ENCODE assay signal across 8 mouse cellular contexts in the genomic region with DNA sequence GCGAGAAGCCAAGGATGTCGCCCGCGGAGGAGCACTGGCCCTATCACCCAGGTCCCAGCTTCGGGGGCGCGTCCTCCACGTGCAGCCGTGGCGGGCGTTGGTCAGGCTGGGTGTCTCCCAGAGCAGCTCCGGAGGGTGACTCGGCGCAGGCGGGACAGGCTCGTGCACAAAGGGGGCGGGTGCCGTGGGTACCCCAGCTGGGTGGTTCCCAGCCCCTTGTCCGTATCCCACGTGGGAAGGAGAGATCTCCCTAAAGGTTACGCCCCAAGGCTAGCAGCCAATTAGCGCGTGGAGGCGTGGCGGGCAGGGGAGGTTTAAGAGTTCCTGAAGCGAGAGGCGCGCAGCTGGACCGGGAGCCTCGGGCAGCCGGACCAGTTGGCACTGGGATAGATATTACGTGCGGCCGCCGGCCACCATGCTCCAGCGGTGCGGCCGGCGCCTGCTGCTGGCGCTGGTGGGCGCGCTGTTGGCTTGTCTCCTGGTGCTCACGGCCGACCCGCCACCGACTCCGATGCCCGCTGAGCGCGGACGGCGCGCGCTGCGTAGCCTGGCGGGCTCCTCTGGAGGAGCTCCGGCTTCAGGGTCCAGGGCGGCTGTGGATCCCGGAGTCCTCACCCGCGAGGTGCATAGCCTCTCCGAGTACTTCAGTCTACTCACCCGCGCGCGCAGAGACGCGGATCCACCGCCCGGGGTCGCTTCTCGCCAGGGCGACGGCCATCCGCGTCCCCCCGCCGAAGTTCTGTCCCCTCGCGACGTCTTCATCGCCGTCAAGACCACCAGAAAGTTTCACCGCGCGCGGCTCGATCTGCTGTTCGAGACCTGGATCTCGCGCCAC. TPM values are rescaled to one million over a fixed set of nuclear protein-coding genes. Genes with fewer than 3 reads are reported as not detected.
DNase-seq lines count a peak whose midpoint lies in the region; ATAC-seq and TF ChIP-seq lines count a peak whose summit lies in the region.

Gene Lfng (plus strand): TSS at position 320 of the 835 bp plus-strand sequence.

- H3K4me1 ChIP-seq in ES-Bruce4 (ENCODE audit: control insufficient read depth, insufficient read depth, low read length): no peaks in the 10 kb centered on the region
- H3K4me1 ChIP-seq in forebrain, embryonic 13.5 days: peaks cover 73% of the 10 kb centered on the region
- H3K4me1 ChIP-seq in lung, adult 2 months (ENCODE audit: control insufficient read depth, insufficient read depth, low read length): peaks cover 10% of the 10 kb centered on the region
- H3K4me1 ChIP-seq in neural tube, embryonic 15.5 days: peaks cover 60% of the 10 kb centered on the region

- no peaks in the 10 kb centered on the region for H3K9me3 ChIP-seq in ES-Bruce4 (replicated peaks; ENCODE audit: control insufficient read depth, insufficient read depth, low read length, poor library complexity, severe bottlenecking)
- no peaks in the 10 kb centered on the region for H3K9me3 ChIP-seq in forebrain, embryonic 13.5 days (replicated peaks)
- no peaks in the 10 kb centered on the region for H3K9me3 ChIP-seq in neural tube, embryonic 15.5 days (replicated peaks)

- H3K9ac ChIP-seq in ES-Bruce4 (ENCODE audit: low read depth, poor library complexity, severe bottlenecking): peak within 1 kb of the TSS; percentile 46
- peak within 1 kb of the TSS; percentile 92 for H3K9ac ChIP-seq in forebrain, embryonic 13.5 days
- peak within 1 kb of the TSS; percentile 52 for H3K9ac ChIP-seq in neural tube, embryonic 15.5 days (replicated peaks)

- no peak for TF ChIP-seq EP300 in ES-Bruce4 (IDR thresholded peaks at IDR 0.05; ENCODE audit: insufficient read depth, low read depth, low read length)

- no peak within 1 kb of the TSS for H3K27ac ChIP-seq in ES-Bruce4 (ENCODE audit: insufficient read depth, low read length)
- peak within 1 kb of the TSS; percentile 98 for H3K27ac ChIP-seq in forebrain, embryonic 13.5 days
- H3K27ac ChIP-seq in neural tube, embryonic 15.5 days (replicated peaks): peak within 1 kb of the TSS; percentile 79

- peak; percentile 56 for TF ChIP-seq POLR2A in ES-Bruce4 (IDR thresholded peaks at IDR 0.05; ENCODE audit: insufficient read depth, low read length)
- TF ChIP-seq POLR2A in lung, adult 2 months (IDR thresholded peaks at IDR 0.05; ENCODE audit: borderline replicate concordance, extremely low read depth, low read depth, low read length): peak; percentile 98

- WGBS in forebrain, embryonic 13.5 days: under 1% methylated on average over 79 of the region's 91 CpGs
- under 1% methylated on average over 87 of the region's 91 CpGs for WGBS in large intestine, adult 2 months
- under 1% methylated on average over 91 of the region's 91 CpGs for WGBS in lung, adult 2 months
- under 1% methylated on average over 86 of the region's 91 CpGs for WGBS in neural tube, embryonic 15.5 days

- H3K36me3 ChIP-seq in ES-Bruce4 (ENCODE audit: control insufficient read depth, insufficient read depth, low read length, poor library complexity, severe bottlenecking): no peaks in the 10 kb centered on the region
- H3K36me3 ChIP-seq in forebrain, embryonic 13.5 days (ENCODE audit: poor library complexity, severe bottlenecking): peaks cover 2% of the 10 kb centered on the region
- H3K36me3 ChIP-seq in neural tube, embryonic 15.5 days: no peaks in the 10 kb centered on the region

- DNase-seq in c-Kit-positive CD71-negative TER-119-negative erythroid progenitor cells, embryonic 14.5 days (ENCODE audit: low read depth): peak; percentile 85
- peak; percentile 94 to 95 for DNase-seq in heart, postnatal 10 days
- peak; percentile 89 for DNase-seq in large intestine, adult 2 months (ENCODE audit: low read depth, low spot score)
- DNase-seq in lung, adult 2 months: peak; percentile 91
- DNase-seq in thymus, adult 18-20 months: peak; percentile 63 to 75

- H3K4me3 ChIP-seq in ES-Bruce4 (ENCODE audit: low read depth, low read length): peak within 1 kb of the TSS; percentile 74
- H3K4me3 ChIP-seq in forebrain, embryonic 13.5 days: peak within 1 kb of the TSS; percentile 69
- H3K4me3 ChIP-seq in lung, adult 2 months (replicated peaks; ENCODE audit: extremely low read depth, low read depth, low read length): peak within 1 kb of the TSS; percentile 93
- peak within 1 kb of the TSS; percentile 50 for H3K4me3 ChIP-seq in neural tube, embryonic 15.5 days (replicated peaks)

- TF ChIP-seq CTCF in ES-Bruce4 (IDR thresholded peaks at IDR 0.05; ENCODE audit: low read depth, low read length): no peak
- no peak for TF ChIP-seq CTCF in lung, adult 2 months (IDR thresholded peaks at IDR 0.05; ENCODE audit: insufficient read depth, low read length)

- peak; percentile 63 for ATAC-seq in forebrain, embryonic 13.5 days
- peak; percentile 43 for ATAC-seq in neural tube, embryonic 15.5 days (ENCODE audit: low FRiP score)

- H3K27me3 ChIP-seq in ES-Bruce4 (ENCODE audit: control insufficient read depth, insufficient read depth, low read length, poor library complexity, severe bottlenecking): peaks cover 2% of the 10 kb centered on the region; the same call in 1 of the 2 replicates
- 0 out of 2 replicates have a peak, but pooled peaks cover 15% of the 10 kb centered on the region for H3K27me3 ChIP-seq in forebrain, embryonic 13.5 days
- H3K27me3 ChIP-seq in neural tube, embryonic 15.5 days (replicated peaks): peaks cover 21% of the 10 kb centered on the region

- peak within 1 kb of the TSS; percentile 86 for H3K4me2 ChIP-seq in forebrain, embryonic 13.5 days
- H3K4me2 ChIP-seq in neural tube, embryonic 15.5 days: peak within 1 kb of the TSS; percentile 93

- intact Hi-C loops in heart, postnatal 10 days (cut with DNase I): no loop called here

RNA-seq across cellular contexts. Expression of gene Lfng, which starts in this region (rescaled TPM):
- polyA plus RNA-seq in ES-Bruce4 (2011; ENCODE audit: insufficient read depth, insufficient read length, low read depth, missing spikeins): 4.1 and 4.4 TPM in 2 replicates
- 28.8 and 31.8 TPM in 2 replicates for polyA plus RNA-seq in forebrain, embryonic 13.5 days (2015; fragmentation: Nextera tagmentation; extraction: Ambion mirVana)
- 10 to 100 TPM; 14.1 to 15.7 TPM for total RNA-seq in heart, postnatal 10 days (2021)
- polyA plus RNA-seq in large intestine, adult 2 months (2012; rRNA removed): 32.6 and 32.8 TPM in 2 replicates
- 141 and 163 TPM in 2 replicates for polyA plus RNA-seq in lung, adult 2 months (2012; rRNA removed)
- polyA plus RNA-seq in neural tube, embryonic 15.5 days (2015; fragmentation: Nextera tagmentation; extraction: Ambion mirVana): 16.7 and 19.4 TPM in 2 replicates
